Mouse (Mus musculus) hindbrain, postnatal 0 days (tissue): ENCODE measurements at regions not wholly inside any gene's neighbourhood (a gene's known extent, or its start where the extent isn't known, plus 50 kb on each side); places are given as distances from the start of the nearest gene placed in this dataset.
A peak's percentile ranks its signal among the peaks of the same experiment; 100 is the strongest.

Experiments used
- ATAC-seq: fragments of 200-750 bp; cut with Nextera tagmentation; 2 replicates; pipeline ENCODE4 v1.8.0; 2017; ENCODE audit warnings: mild to moderate bottlenecking, moderate TSS enrichment, moderate library complexity
- DNase-seq: peaks from one replicate; pipeline ENCODE4 v3.0.0-alpha.2; 2015; ENCODE audit warnings: low spot score
- H3K27ac ChIP-seq: fragments of 300-500 bp; sonication (generic); 2 replicates; pipeline ENCODE4 v1.5.1; 2014; ENCODE audit warnings: mild to moderate bottlenecking
- H3K27me3 ChIP-seq: fragments of 300-500 bp; sonication (generic); 2 replicates; pipeline ENCODE4 v1.6.1; 2014; ENCODE audit warnings: low read length, mixed read lengths; ENCODE audit not compliant: insufficient read depth
- H3K36me3 ChIP-seq: fragments of 300-500 bp; sonication (generic); 2 replicates; pipeline ENCODE4 v1.6.1; 2014; ENCODE audit warnings: low read length, mixed read lengths; ENCODE audit not compliant: insufficient read depth
- H3K4me1 ChIP-seq: fragments of 300-500 bp; sonication (generic); 2 replicates; pipeline ENCODE4 v1.6.1; 2014; ENCODE audit warnings: antibody characterized with exemption, low read length, mixed read lengths; ENCODE audit not compliant: insufficient read depth
- H3K4me2 ChIP-seq: fragments of 300-500 bp; sonication (generic); 2 replicates; pipeline ENCODE4 v1.6.1; 2014; ENCODE audit warnings: low read depth, mild to moderate bottlenecking, low read length, moderate library complexity, mixed read lengths
- H3K4me3 ChIP-seq: fragments of 300-500 bp; sonication (generic); 2 replicates; pipeline ENCODE4 v1.5.1; 2014; ENCODE audit warnings: low read length
- H3K9ac ChIP-seq: fragments of 300-500 bp; sonication (generic); replicated peaks from 2 replicates; pipeline ENCODE4 v1.6.1; 2014; ENCODE audit warnings: mild to moderate bottlenecking, low read length, moderate library complexity, mixed read lengths
- H3K9me3 ChIP-seq: fragments of 300-500 bp; sonication (generic); 2 replicates; pipeline ENCODE4 v1.6.1; 2016; ENCODE audit warnings: low read length, mixed read lengths
- CTCF ChIP-seq: IDR thresholded peaks from 2 replicates; pipeline ENCODE4 v1.5.1; 2016; ENCODE audit warnings: antibody characterized with exemption, control low read depth, low read depth
- WGBS: fragments of 180-500 bp; shearing (Covaris S2); extraction: QIAGEN DNeasy Blood & Tissue Kit; methylation state at CpG from one replicate; pipeline ENCODE4 v1.1.7; 2014; 5-methylcytosine and 5-hydroxymethylcytosine counted together

DNA sequence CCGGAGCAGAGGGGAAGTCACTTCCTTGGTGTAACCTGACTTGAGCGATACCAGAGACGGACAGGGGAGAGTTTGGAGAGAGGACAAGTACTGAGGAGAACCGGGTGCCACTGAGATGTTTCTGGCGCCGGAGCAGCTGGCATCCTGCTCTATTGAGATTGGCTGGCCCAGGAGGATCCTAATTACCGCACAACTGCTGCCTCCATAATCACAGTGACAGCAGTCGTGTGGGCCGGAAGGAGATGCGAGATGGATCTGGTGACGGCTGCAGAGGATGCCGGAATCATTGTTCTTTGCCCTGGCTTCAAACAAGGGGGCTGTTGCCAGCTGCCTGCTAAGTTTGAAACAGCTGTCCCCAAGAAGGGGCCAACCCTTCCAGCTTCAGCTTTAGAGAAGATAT is 232.0 kb downstream of the Rnf144b start:
- H3K9ac ChIP-seq, result no peak overlapping the region
- 0 out of 2 replicates have a peak overlapping the region, but pooled peaks have one; percentile 18 for H3K4me2 ChIP-seq
- WGBS, result 47% methylated on average over 12 of the region's 12 CpGs
- H3K27ac ChIP-seq, result no peak overlapping the region
- no peaks in the 10 kb centered on the region for H3K9me3 ChIP-seq
- no peaks in the 10 kb centered on the region for H3K36me3 ChIP-seq
- H3K4me1 ChIP-seq, result no peaks in the 10 kb centered on the region; the same call in 1 of the 2 replicates
- no peak overlapping the region for H3K4me3 ChIP-seq
- peak; percentile 84 for ATAC-seq
- no peak for TF ChIP-seq CTCF
- H3K27me3 ChIP-seq, result no peaks in the 10 kb centered on the region
- DNase-seq, result peak; percentile 72

GRCm38 (mm10) chr13:47355169-47355568 is 232.7 kb downstream of the Rnf144b start:
- Histone ChIP-seq H3K4me3 (no peak overlapping the region), H3K4me1 (no peaks in the 10 kb centered on the region; the same call in 1 of the 2 replicates), H3K9ac (no peak overlapping the region), H3K9me3 (no peaks in the 10 kb centered on the region), H3K27ac (no peak overlapping the region), H3K4me2 (no peak overlapping the region), H3K27me3 (no peaks in the 10 kb centered on the region), H3K36me3 (no peaks in the 10 kb centered on the region)
- WGBS, result 55% methylated on average over 5 of the region's 5 CpGs
- no peak for ATAC-seq
- no peak for DNase-seq
- no peak for TF ChIP-seq CTCF

GRCm38 (mm10) chr13:47358986-47359385 is 236.5 kb downstream of the Rnf144b start:
- H3K36me3 ChIP-seq, result no peaks in the 10 kb centered on the region
- H3K9ac ChIP-seq, result no peak overlapping the region
- H3K27ac ChIP-seq, result no peak overlapping the region
- no peaks in the 10 kb centered on the region; the same call in 1 of the 2 replicates for H3K4me1 ChIP-seq
- DNase-seq (no peak), ATAC-seq (no peak)
- no peak overlapping the region for H3K4me2 ChIP-seq
- no peak for TF ChIP-seq CTCF
- WGBS, result 51% methylated on average over 9 of the region's 9 CpGs
- H3K27me3 ChIP-seq, result no peaks in the 10 kb centered on the region
- no peak overlapping the region for H3K4me3 ChIP-seq
- no peaks in the 10 kb centered on the region for H3K9me3 ChIP-seq

DNA sequence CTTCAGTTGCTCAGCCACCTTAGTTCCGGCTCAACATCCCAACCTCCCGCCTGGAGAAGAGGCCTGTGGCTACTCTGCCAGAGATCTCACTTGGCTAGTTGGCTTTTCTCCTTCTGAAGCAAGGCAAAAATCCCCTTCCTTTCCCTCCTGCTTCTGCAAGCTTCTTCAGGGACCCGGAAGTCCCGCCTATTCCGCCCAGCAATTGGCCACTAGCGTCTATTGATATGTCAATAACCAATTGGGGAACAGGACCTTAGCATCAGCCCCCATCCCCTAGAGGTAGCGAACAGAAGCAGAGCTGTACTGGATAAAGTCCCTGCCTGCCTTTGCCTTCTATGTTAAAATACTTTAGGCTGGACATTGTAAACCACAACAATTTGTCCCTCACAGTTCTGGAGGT is 243.3 kb downstream of the Rnf144b start:
- Histone ChIP-seq H3K27ac (no peak overlapping the region), H3K27me3 (no peaks in the 10 kb centered on the region), H3K9ac (no peak overlapping the region), H3K4me1 (peaks cover 8% of the 10 kb centered on the region; the same call in 1 of the 2 replicates), H3K36me3 (no peaks in the 10 kb centered on the region), H3K4me3 (no peak overlapping the region), H3K9me3 (no peaks in the 10 kb centered on the region), H3K4me2 (no peak overlapping the region)
- DNase-seq (peak; percentile 29), ATAC-seq (no peak)
- WGBS, result 88% methylated on average over 7 of the region's 7 CpGs
- no peak for TF ChIP-seq CTCF

DNA sequence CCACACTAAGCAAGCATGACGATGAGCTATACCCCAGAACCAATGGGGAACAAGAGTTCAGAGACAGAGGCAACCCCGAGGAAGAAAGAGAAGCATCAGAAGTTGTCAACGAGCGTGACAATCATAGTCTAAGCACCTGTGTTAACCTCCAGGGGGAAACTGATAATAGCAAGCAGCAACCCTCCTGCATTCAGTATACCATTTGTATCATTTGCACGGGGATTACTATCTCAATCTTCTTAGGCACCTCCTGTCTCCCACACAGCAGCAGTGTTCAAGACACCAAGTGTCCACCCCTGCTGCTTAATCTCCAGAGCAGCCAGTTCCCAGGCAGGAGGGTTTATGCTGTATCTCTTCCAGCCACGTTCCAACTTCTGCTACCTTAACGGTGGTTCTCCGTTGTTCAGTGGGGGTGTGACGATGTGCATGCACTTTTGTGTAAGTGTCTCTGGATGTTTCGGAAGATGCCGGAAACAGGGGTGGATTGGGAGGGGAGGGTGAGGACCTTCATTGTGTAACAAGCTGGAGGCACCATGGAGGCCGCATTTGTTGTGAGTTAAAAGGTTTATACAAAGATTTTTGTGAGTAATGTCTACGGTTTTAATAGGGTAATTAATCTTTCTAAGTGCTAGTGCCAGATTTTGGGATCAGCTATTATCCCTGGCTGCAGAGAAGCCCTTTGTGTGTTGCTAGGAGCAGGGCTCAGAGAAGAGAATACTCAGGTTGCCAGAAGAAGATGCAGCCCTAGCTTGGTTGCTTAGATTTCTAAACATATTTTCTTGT is 245.8 kb downstream of the Rnf144b start:
- TF ChIP-seq CTCF, result no peak
- Histone ChIP-seq H3K27me3 (no peaks in the 10 kb centered on the region), H3K27ac (no peak overlapping the region), H3K4me3 (no peak overlapping the region), H3K9ac (no peak overlapping the region), H3K9me3 (no peaks in the 10 kb centered on the region), H3K4me2 (0 out of 2 replicates have a peak overlapping the region, but pooled peaks have one; percentile 1), H3K4me1 (peaks cover 8% of the 10 kb centered on the region; the same call in 1 of the 2 replicates), H3K36me3 (no peaks in the 10 kb centered on the region)
- 23% methylated on average over 13 of the region's 13 CpGs for WGBS
- DNase-seq (peak; percentile 53), ATAC-seq (no peak)

GRCm38 (mm10) chr13:47374583-47374982 is 252.1 kb downstream of the Rnf144b start:
- no peak overlapping the region for H3K27ac ChIP-seq
- peak; percentile 27 for DNase-seq

DNA sequence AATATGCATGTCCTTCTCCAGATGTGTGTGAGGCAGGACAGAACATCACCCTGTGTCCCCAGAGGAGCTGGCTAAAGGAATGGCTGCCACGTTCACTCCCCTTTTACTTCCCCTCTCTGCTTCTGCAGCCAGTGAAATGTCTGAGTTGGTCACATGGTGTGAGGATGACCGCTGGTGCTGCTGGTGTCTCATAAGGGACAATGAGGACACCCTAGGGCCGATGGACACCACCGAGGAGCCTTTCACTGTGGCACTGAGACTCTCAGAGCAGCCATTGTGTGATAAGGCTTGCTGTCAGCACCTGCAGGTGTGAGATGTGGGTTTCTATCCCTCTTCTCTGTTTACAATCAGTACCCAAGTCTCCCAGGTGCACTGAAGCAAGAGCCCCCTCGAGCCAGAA is 268.6 kb downstream of the Rnf144b start:
- Histone ChIP-seq H3K4me2 (no peak overlapping the region), H3K27me3 (no peaks in the 10 kb centered on the region), H3K4me3 (no peak overlapping the region), H3K9me3 (no peaks in the 10 kb centered on the region), H3K9ac (no peak overlapping the region), H3K4me1 (no peaks in the 10 kb centered on the region), H3K27ac (no peak overlapping the region), H3K36me3 (no peaks in the 10 kb centered on the region)
- no peak for DNase-seq
- no peak for TF ChIP-seq CTCF
- 49% methylated on average over 5 of the region's 5 CpGs for WGBS
- ATAC-seq, result no peak

More at GRCm38 (mm10) chr13:47374583-47374982, 252.1 kb downstream of the Rnf144b start:
- WGBS, result 35% methylated on average over 1 of the region's 1 CpGs
- no peak overlapping the region for H3K4me3 ChIP-seq
- no peaks in the 10 kb centered on the region for H3K36me3 ChIP-seq
- no peaks in the 10 kb centered on the region for H3K4me1 ChIP-seq
- no peak overlapping the region for H3K4me2 ChIP-seq
- H3K9me3 ChIP-seq, result no peaks in the 10 kb centered on the region
- no peak for ATAC-seq
- TF ChIP-seq CTCF, result no peak
- no peak overlapping the region for H3K9ac ChIP-seq
- H3K27me3 ChIP-seq, result no peaks in the 10 kb centered on the region
